ENCODE assay signal across 20 mouse cellular contexts in genomic region chr13:118693049-118693448, GRCm38 (mm10). TPM values are rescaled to one million over a fixed set of nuclear protein-coding genes. Genes with fewer than 3 reads are reported as not detected.
DNase-seq lines count a peak whose midpoint lies in the region; ATAC-seq and TF ChIP-seq lines count a peak whose summit lies in the region.
"Had no signal": no experiment of that assay in that cellular context is flagged by ENCODE, and none has a peak within 500 bp of the region (broad histone marks: within the 10 kb centered on the region; RNA-seq: fewer than 3 reads in every experiment).

No protein-coding gene starts in this region.

- no peak for TF ChIP-seq CTCF in midbrain, postnatal 0 days (IDR thresholded peaks at IDR 0.05)
- TF ChIP-seq CTCF in G1E (IDR thresholded peaks at IDR 0.05; ENCODE audit: low read depth, low read length), result no peak

- ATAC-seq in midbrain, embryonic 11.5 days (ENCODE audit: low FRiP score), result no peak
- ATAC-seq in midbrain, postnatal 0 days (ENCODE audit: low FRiP score), result no peak
- peak; percentile 61 for ATAC-seq in G1E (ENCODE audit: extremely low read depth, insufficient number of reproducible peaks, low FRiP score, poor library complexity, severe bottlenecking)
- ATAC-seq: activated CD4-positive, CD25-positive, alpha-beta regulatory T cell, adult 4 months; CD4-positive, CD25-positive, alpha-beta regulatory T cell, adult 4 months; Patski had no signal

- H3K4me1 ChIP-seq in midbrain, embryonic 11.5 days (ENCODE audit: control insufficient read depth, insufficient read depth, low read length), result no peaks in the 10 kb centered on the region
- no peaks in the 10 kb centered on the region for H3K4me1 ChIP-seq in midbrain, postnatal 0 days (ENCODE audit: insufficient read depth, low read length)
- peaks cover 2% of the 10 kb centered on the region; the same call in 1 of the 2 replicates for H3K4me1 ChIP-seq in G1E (ENCODE audit: insufficient read depth, low read depth, low read length)

- no peak overlapping the region for H3K27ac ChIP-seq in midbrain, embryonic 11.5 days (ENCODE audit: low read depth, low read length)
- H3K27ac ChIP-seq in midbrain, postnatal 0 days (ENCODE audit: low read depth, low read length), result no peak overlapping the region

- no peaks in the 10 kb centered on the region for H3K27me3 ChIP-seq in midbrain, embryonic 11.5 days (ENCODE audit: control insufficient read depth, insufficient read depth, low read length)
- H3K27me3 ChIP-seq in midbrain, postnatal 0 days (ENCODE audit: insufficient read depth, low read length), result no peaks in the 10 kb centered on the region
- 0 out of 2 replicates have a peak, but pooled peaks cover 5% of the 10 kb centered on the region for H3K27me3 ChIP-seq in G1E (ENCODE audit: insufficient read depth, low read length)
- H3K27me3 ChIP-seq: CH12.LX, Patski had no signal

- H3K36me3 ChIP-seq in midbrain, embryonic 11.5 days (ENCODE audit: control insufficient read depth, insufficient read depth, low read length), result no peaks in the 10 kb centered on the region
- no peaks in the 10 kb centered on the region for H3K36me3 ChIP-seq in midbrain, postnatal 0 days (ENCODE audit: insufficient read depth, low read length)
- H3K36me3 ChIP-seq in G1E (replicated peaks), result no peaks in the 10 kb centered on the region

- H3K4me2 ChIP-seq in midbrain, embryonic 11.5 days, result no peak overlapping the region
- H3K4me2 ChIP-seq in midbrain, postnatal 0 days (ENCODE audit: low read depth, low read length, poor library complexity, severe bottlenecking), result no peak overlapping the region

- H3K9ac ChIP-seq in midbrain, embryonic 11.5 days (ENCODE audit: low read length), result no peak overlapping the region
- no peak overlapping the region for H3K9ac ChIP-seq in midbrain, postnatal 0 days (replicated peaks; ENCODE audit: low read length, poor library complexity, severe bottlenecking)

- WGBS in midbrain, embryonic 11.5 days, result 85% methylated on average over 2 of the region's 2 CpGs
- WGBS in midbrain, postnatal 0 days, result 94% methylated on average over 2 of the region's 2 CpGs

- peak; percentile 23 for DNase-seq in midbrain, embryonic 11.5 days (ENCODE audit: low spot score, missing footprints)
- no peak for DNase-seq in midbrain, postnatal 0 days (ENCODE audit: low spot score)
- DNase-seq in G1E (ENCODE audit: low spot score), result no peak
- DNase-seq in cerebellum, postnatal 36 days, result no peak
- DNase-seq: adrenal gland, adult 2 months; adrenal gland, adult 8-10 months; adrenal gland, postnatal 10 days; adrenal gland, postnatal 14 days; adrenal gland, postnatal 25 days; adrenal gland, postnatal 36 days; B cell, adult 2 months; cerebellum, adult 11 months; cerebellum, adult 11-12 months; cerebellum, adult 18-20 months; cerebellum, adult 2 months had no signal

- H3K4me3 ChIP-seq in midbrain, embryonic 11.5 days (ENCODE audit: low read depth, low read length), result no peak overlapping the region
- no peak overlapping the region for H3K4me3 ChIP-seq in midbrain, postnatal 0 days (ENCODE audit: low read depth, low read length)
- H3K4me3 ChIP-seq in G1E (ENCODE audit: low read depth, low read length), result no peak overlapping the region

- H3K9me3 ChIP-seq in midbrain, embryonic 11.5 days (ENCODE audit: control insufficient read depth, low read length), result no peaks in the 10 kb centered on the region
- H3K9me3 ChIP-seq in midbrain, postnatal 0 days (ENCODE audit: low read length), result no peaks in the 10 kb centered on the region
- H3K9me3 ChIP-seq in G1E (replicated peaks), result no peaks in the 10 kb centered on the region

RNA-seq across cellular contexts. Expression of gene Fgf10, which starts 23.5 kb away (rescaled TPM):
- 0.54 and 0.55 TPM in 2 replicates for polyA plus RNA-seq in midbrain, embryonic 11.5 days (2014; fragmentation: Nextera tagmentation; extraction: Ambion mirVana)
- 0.60 and 1.2 TPM in 2 replicates for total RNA-seq in midbrain, postnatal 0 days (2014; rRNA removed)
- 2.1 and 2.2 TPM in 2 replicates for polyA plus RNA-seq in midbrain, postnatal 0 days (2015; fragmentation: Nextera tagmentation; extraction: Ambion mirVana)
- total RNA-seq in G1E (2014; fragmentation: Nextera tagmentation) (7.8 and 8.9 TPM in 2 replicates), G1E (2017) (0.33 and 0.64 TPM in 2 replicates)
- 0.06 and 0.11 TPM in 2 replicates for polyA plus RNA-seq in G1E (2012)
- total RNA-seq: CH12.LX, MEL had no signal
- polyA plus RNA-seq: activated CD4-positive, CD25-positive, alpha-beta regulatory T cell, adult 4 months had no signal
